Mouse (Mus musculus) G1E (cell line): ENCODE results near the gene Trmu. TPM values are rescaled to one million over a fixed set of nuclear protein-coding genes. Genes with fewer than 3 reads are reported as not detected.

Experiments used
- ATAC-seq: 2 replicates; pipeline ENCODE4 v1.8.0; 2016; ENCODE audit warnings: mild to moderate bottlenecking; ENCODE audit not compliant: insufficient number of reproducible peaks, poor library complexity, low FRiP score, severe bottlenecking; ENCODE audit errors: extremely low read depth
- DNase-seq: peaks from one replicate; pipeline ENCODE4 v3.0.0; 2012; ENCODE audit warnings: low spot score
- H3K27me3 ChIP-seq: 2 replicates; pipeline ENCODE4 v1.6.1; 2012; ENCODE audit warnings: mild to moderate bottlenecking, low read length, inconsistent platforms; ENCODE audit not compliant: insufficient read depth
- H3K36me3 ChIP-seq: replicated peaks from 2 replicates; pipeline ENCODE3; 2012; ENCODE audit warnings: mild to moderate bottlenecking, inconsistent platforms
- H3K4me1 ChIP-seq: 2 replicates; pipeline ENCODE4 v1.6.1; 2012; ENCODE audit warnings: low read depth, low read length, inconsistent platforms, mixed read lengths; ENCODE audit not compliant: insufficient read depth
- H3K4me3 ChIP-seq: 2 replicates; pipeline ENCODE4 v1.5.1; 2012; ENCODE audit warnings: low read depth, mild to moderate bottlenecking, inconsistent platforms, low read length, moderate library complexity, mixed read lengths
- H3K9me3 ChIP-seq: replicated peaks from 2 replicates; pipeline ENCODE4 v1.6.1; 2012; ENCODE audit warnings: inconsistent platforms
- CTCF ChIP-seq: IDR thresholded peaks from 2 replicates; pipeline ENCODE4 v1.5.1; 2012; ENCODE audit warnings: low read depth, low read length, inconsistent platforms, mixed read lengths
- GATA1 ChIP-seq: IDR thresholded peaks from 2 replicates; pipeline ENCODE4 v1.6.1; 2012; ENCODE audit warnings: borderline replicate concordance, low read length, inconsistent platforms, mixed read lengths
- GATA2 ChIP-seq: IDR thresholded peaks from 2 replicates; pipeline ENCODE4 v1.6.1; 2012; ENCODE audit warnings: low read depth, low read length, inconsistent platforms, borderline replicate concordance
- POLR2AphosphoS5 ChIP-seq: IDR thresholded peaks from 2 replicates; pipeline ENCODE4 v1.6.1; 2012; ENCODE audit warnings: low read depth, low read length, inconsistent platforms; ENCODE audit not compliant: insufficient replicate concordance
- TAL1 ChIP-seq: conservative IDR thresholded peaks from 2 replicates; pipeline ENCODE4 v1.6.1; 2012; ENCODE audit warnings: low read depth, low read length, inconsistent platforms, mixed read lengths
- polyA plus RNA-seq: library from polyadenylated mRNA; stranded (reverse); fragments of >175 nt; gene quantifications from 2 replicates; pipeline ENCODE4 v1.2.3, GENCODE M21; 2012
- total RNA-seq, 2 experiments: library from RNA; stranded (forward) in 1 of 2; stranded (reverse) in 1 of 2; fragments of 200-1000 nt in 1 of 2; fragments of >200 nt in 1 of 2; fragmentation: Nextera tagmentation in 1 of 2; gene quantifications; 2 replicates each; pipeline ENCODE4 v1.2.3; 2014 to 2017

Gene Trmu
- total RNA-seq (2014; fragmentation: Nextera tagmentation) (10.6 and 21.2 TPM in 2 replicates), total RNA-seq (2017) (28.6 and 30.5 TPM in 2 replicates), polyA plus RNA-seq (41.1 TPM in 2 replicates)

DNA sequence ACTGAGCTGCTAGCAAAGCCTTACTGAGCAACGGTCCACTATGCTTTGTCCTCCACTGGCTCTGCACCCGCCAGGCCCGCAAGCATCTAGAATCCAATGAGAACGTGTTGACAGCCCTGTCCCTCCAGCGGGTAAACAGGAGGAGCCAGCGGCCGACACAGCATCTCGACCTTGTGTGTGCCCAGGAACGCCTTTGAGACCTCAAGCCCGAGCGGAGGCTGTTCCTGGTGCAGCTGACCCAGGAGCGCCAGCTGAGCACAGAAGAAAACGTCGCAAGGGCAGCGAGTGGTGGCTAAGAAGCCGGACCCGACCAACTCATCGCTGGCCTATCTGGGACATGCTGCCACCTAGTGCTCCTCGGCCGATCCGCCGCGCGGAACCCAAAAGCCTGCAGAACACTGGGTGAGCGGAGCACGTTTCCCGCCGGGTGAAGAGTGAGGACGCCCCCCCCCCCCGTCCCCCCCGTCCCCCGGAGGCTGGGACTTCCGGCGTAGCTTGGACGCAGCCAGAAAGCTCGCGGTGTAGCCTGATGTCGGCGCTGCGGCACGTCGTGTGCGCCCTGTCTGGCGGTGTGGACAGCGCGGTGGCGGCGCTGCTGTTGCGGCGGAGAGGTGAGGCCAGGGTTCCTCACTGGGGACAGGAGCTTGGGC is at the start of gene Trmu:
Gene Trmu, plus strand, starts transcription at position 465 of the 650 bp plus-strand sequence.
- Histone ChIP-seq H3K27me3 (no peaks in the 10 kb centered on the region), H3K4me1 (peaks cover 26% of the 10 kb centered on the region), H3K4me3 (peak within 1 kb of the TSS; percentile 84), H3K9me3 (no peaks in the 10 kb centered on the region), H3K36me3 (peaks cover 72% of the 10 kb centered on the region)
- ATAC-seq (peak; percentile 86), DNase-seq (peak; percentile 94)
- no peak for TF ChIP-seq POLR2AphosphoS5

- Histone ChIP-seq H3K4me1 (peaks cover 20% of the 10 kb centered on the region), H3K4me3 (no peak overlapping the region), H3K27me3 (peaks cover 19% of the 10 kb centered on the region), H3K9me3 (no peaks in the 10 kb centered on the region), H3K36me3 (peaks cover 5% of the 10 kb centered on the region)
- TF ChIP-seq CTCF, result no peak
- TF ChIP-seq GATA1, result no peak
- TF ChIP-seq POLR2AphosphoS5, result no peak
- ATAC-seq (no peak), DNase-seq (no peak)
Observed at GRCm38 (mm10) chr15:85829470-85829869, 49.6 kb upstream of the Trmu start.

GRCm38 (mm10) chr15:85831954-85832590 is 47.0 kb upstream of the Trmu start, which contains the start of gene Ttc38:
Gene Ttc38, plus strand, starts transcription at chr15:85832306.
- H3K36me3 ChIP-seq, result peaks cover 24% of the 10 kb centered on the region
- peaks cover 25% of the 10 kb centered on the region for H3K4me1 ChIP-seq
- H3K9me3 ChIP-seq, result no peaks in the 10 kb centered on the region
- TF ChIP-seq POLR2AphosphoS5 (no peak), CTCF (no peak), GATA2 (no peak), TAL1 (no peak), GATA1 (no peak)
- H3K27me3 ChIP-seq, result peaks cover 7% of the 10 kb centered on the region
- ATAC-seq (peak; percentile 92), DNase-seq (peak; percentile 91)
- peak within 1 kb of the TSS; percentile 73 for H3K4me3 ChIP-seq

- Histone ChIP-seq H3K9me3 (no peaks in the 10 kb centered on the region), H3K36me3 (peaks cover 24% of the 10 kb centered on the region), H3K4me3 (peak overlapping the region; percentile 73), H3K27me3 (peaks cover 5% of the 10 kb centered on the region), H3K4me1 (peaks cover 25% of the 10 kb centered on the region)
- DNase-seq (peak; percentile 20), ATAC-seq (no peak)
- TF ChIP-seq GATA2 (no peak), POLR2AphosphoS5 (no peak), GATA1 (no peak), CTCF (no peak), TAL1 (no peak)
Observed at GRCm38 (mm10) chr15:85832599-85832998, 46.5 kb upstream of the Trmu start.

DNA sequence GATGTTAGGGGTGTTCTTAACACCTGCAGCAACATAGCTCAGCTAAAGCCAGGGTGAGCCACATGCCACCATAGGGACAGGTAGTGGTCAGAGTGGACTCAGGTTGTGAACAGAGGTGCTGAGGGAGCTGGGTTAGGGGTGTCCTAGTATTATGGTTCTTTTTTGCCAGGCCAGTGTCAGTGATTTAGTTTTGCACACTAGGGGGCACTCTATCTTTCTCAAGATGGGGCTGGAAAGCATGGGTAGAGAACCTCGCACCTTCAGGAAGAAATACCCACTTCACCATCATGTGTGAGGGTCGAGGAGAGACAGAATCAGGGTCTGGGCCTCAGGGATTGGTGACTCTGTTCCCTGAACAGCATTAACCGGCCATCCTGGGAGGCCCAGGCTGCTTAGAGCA is 43.8 kb upstream of the Trmu start:
- peaks cover 24% of the 10 kb centered on the region for H3K4me1 ChIP-seq
- no peak overlapping the region for H3K4me3 ChIP-seq
- ATAC-seq (no peak), DNase-seq (no peak)
- no peak for TF ChIP-seq GATA2
- 0 out of 2 replicates have a peak, but pooled peaks have one; percentile 5 for TF ChIP-seq CTCF
- H3K36me3 ChIP-seq, result peaks cover 24% of the 10 kb centered on the region
- no peaks in the 10 kb centered on the region for H3K9me3 ChIP-seq
- no peaks in the 10 kb centered on the region; the same call in 1 of the 2 replicates for H3K27me3 ChIP-seq

DNA sequence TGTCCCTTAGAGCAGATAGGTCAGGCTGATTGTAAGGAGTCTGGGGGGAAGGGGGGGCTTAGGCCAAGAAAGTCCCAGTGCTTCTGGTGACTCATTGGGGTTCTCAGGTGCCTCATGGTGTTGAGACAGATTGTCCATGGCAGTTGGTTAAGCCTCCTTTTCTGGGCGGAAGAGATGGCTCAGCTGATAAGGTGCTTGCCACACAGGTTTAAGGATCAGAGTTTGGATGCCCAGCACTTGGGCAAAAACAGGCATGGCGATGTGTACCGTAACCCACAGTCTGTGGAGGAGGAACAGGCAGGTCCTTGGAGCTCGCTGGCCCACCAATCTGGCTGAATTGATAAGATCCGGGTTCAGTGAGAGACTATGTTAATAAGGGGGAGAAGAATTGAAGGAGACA is 42.2 kb upstream of the Trmu start:
- no peak for TF ChIP-seq POLR2AphosphoS5
- no peak for TF ChIP-seq TAL1
- no peak for TF ChIP-seq GATA1
- no peak for TF ChIP-seq GATA2
- TF ChIP-seq CTCF, result no peak
- Histone ChIP-seq H3K4me1 (peaks cover 20% of the 10 kb centered on the region), H3K9me3 (no peaks in the 10 kb centered on the region), H3K4me3 (no peak overlapping the region), H3K27me3 (no peaks in the 10 kb centered on the region), H3K36me3 (peaks cover 32% of the 10 kb centered on the region)
- ATAC-seq (no peak), DNase-seq (no peak)

GRCm38 (mm10) chr15:85840983-85841382 is 38.1 kb upstream of the Trmu start:
- Histone ChIP-seq H3K4me3 (no peak overlapping the region), H3K27me3 (no peaks in the 10 kb centered on the region), H3K4me1 (peaks cover 11% of the 10 kb centered on the region; the same call in 1 of the 2 replicates), H3K36me3 (peaks cover 31% of the 10 kb centered on the region), H3K9me3 (no peaks in the 10 kb centered on the region)
- ATAC-seq, result no peak
- no peak for DNase-seq
- no peak for TF ChIP-seq TAL1
- 0 out of 2 replicates have a peak, but pooled peaks have one; percentile 31 for TF ChIP-seq CTCF
